Mouse (Mus musculus) thymus, postnatal 4 days (tissue): ENCODE measurements around the gene Haghl.

Experiments used
- DNase-seq: peaks from one replicate; pipeline ENCODE4 v3.0.0; 2021

Gene Haghl

DNA sequence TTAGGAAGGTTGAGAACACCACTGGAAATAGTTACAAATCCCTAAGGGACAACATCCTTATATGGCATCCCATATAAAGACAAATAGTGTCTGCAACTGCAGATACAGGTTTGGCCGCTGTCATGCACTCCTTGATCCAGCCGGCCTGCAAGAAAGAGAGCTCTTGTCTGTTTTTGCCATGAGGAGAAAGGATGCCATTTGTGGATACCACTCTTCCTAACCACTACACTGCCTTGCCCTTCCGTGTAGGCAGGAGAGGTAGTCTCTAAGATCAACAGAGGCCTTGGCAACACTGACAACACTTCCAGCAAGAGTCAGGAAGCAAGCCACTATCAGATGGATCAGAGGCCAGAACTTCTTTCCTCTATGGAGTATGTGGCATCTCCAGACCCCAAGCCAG lies 807 bp upstream of the Haghl start, which contains the start of gene Ccdc78:
TSS of gene Ccdc78 (plus strand) at position 301 of the 400 bp plus-strand sequence.
- DNase-seq, result no peak

DNA sequence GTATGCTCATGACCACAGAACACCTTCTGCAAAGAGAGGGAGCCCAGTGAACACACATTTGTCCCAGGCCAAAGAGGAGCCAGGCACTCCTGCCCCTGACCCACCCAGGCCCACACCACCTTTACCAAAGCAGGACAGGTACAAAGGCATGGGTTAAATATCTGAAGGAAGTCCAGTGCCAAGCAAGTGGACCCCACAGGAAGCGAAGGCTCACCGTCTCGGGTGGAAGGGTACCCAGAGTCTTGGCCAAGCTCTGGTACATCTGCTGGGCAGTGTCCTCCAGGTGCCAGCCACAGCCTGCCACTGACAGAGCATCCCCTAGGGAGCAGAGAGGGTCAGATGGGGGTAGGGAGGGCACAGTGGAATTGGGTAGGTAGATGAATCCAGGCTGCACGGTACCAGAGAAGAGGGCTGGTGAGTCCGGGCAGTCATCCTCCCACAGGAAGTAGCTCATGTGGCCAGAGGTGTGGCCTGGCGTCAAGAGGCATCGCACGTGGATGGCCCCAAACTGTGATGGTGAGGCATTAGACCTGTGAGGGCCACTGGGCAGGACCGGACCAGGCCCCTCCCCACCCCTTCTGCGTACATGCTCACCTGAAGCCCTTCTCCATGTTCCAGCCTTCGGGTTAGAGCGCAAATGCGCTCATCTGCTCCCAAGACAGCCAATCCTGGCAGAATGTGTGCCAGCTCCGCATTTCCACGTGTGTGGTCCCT lies 1.5 kb downstream of the Haghl start:
- DNase-seq, result no peak

DNA sequence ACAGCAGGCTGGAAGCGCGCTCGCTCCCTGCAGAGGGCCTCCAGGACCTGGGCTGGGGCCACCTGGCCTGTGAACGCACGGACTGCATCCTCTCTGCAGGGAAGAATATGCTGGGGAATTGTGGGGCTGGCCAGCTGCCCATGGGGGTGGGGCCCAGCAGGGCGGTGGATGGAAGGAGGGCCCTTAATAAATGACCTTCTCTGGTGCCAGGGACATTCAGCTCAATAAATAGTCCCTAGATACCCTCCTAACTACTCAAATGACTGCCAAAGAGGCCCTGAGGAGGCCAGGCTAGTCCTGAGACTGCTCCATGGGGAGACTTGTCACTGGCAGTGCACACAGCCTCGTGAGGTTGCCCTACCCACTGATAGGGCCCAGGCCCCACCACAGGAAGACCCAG lies 2.4 kb downstream of the Haghl start:
- no peak for DNase-seq

DNA sequence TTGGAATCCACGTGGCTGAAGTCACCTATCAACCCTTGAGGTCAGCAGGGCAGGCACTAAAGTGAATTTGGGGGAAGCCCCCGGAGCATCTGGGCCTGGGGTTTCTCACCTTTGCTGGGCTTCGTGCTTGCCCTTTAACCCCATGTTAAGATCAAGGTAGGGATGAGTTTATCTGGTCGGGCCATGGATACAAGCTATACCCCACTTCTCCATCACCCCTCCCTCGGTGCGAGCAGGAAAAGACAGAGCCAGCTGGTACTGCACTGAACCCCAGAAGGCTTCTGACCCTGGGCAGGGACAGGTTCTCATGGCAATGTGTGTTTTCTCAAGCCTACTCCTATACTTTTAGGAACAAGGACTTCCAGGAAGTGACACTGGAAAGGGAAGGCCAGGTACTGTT lies 4.1 kb downstream of the Haghl start:
- no peak for DNase-seq

GRCm38 (mm10) chr17:25777948-25778347 lies 7.5 kb downstream of the Haghl start:
- no peak for DNase-seq

GRCm38 (mm10) chr17:25775318-25776062 lies 10.0 kb downstream of the Haghl start:
- no peak for DNase-seq

- DNase-seq, result peak; percentile 99
These were observed 11.8 kb downstream of the Haghl start, which contains the start of gene Narfl for GRCm38 (mm10) chr17:25773549-25774120. Gene Narfl, plus strand, starts transcription at chr17:25773776.

DNA sequence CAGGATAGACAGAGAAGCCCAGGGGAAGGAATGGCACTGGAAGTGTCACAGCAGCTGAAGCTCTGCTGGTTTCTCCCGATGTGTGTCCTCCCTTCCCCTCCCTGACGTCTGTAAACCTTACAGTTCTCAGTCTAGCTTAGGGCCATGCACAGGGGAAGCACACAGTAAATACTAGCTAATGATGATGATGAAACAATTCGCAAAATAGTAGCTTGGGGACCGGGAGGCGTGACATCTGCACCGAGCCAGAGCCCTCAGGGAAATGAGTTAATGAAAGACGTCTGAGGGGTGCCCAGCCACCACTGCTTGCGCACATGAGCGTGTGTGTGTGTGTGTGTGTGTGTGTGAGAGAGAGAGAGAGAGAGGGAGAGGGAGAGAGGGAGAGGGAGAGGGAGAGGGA lies 16.1 kb downstream of the Haghl start:
- DNase-seq, result no peak

DNA sequence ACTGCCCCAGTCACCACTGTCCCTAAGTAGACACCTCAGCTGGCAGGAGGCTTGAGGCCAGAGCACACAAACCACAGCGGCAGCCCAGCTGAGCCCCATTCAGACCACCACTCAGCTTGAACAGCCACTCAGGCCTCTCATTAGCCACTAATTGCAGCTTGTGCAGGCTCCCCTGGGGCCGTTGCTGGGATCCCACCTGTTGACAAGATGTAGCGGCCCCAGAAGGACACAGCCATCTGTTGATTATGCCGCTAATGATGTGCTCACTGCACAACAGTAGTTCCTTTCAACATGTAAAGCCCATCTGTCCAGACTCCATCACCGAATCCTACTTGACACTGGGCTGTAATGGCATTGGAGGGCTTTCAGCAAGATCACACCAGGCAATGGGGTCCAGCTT lies 19.6 kb downstream of the Haghl start:
- DNase-seq, result no peak

DNA sequence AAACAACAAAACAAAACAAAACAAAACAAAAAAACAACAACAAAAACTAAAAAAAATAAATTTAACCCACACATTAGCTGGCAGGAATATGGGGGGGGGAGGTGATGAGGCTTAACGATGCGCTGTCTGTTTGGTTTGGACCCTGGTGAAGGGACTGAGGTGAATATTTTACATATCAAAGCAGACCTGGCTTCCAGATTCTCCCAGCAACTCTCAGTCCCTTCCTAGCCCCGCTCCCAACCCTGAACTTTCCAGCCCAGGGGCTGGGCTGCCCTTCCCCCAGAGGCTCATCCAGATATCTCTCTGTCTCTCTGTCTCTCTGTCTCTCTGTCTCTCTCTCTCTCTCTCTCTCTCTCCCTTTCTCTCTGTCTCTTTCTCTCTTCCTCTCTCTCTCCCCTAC lies 22.9 kb downstream of the Haghl start:
- DNase-seq, result no peak

- DNase-seq, result no peak
These were observed 23.9 kb downstream of the Haghl start for GRCm38 (mm10) chr17:25761561-25761970.

GRCm38 (mm10) chr17:25760148-25760547 lies 25.3 kb downstream of the Haghl start:
- no peak for DNase-seq

GRCm38 (mm10) chr17:25757691-25758090 lies 27.8 kb downstream of the Haghl start:
- no peak for DNase-seq

- DNase-seq, result no peak
These were observed 28.9 kb downstream of the Haghl start for GRCm38 (mm10) chr17:25756378-25757242.

GRCm38 (mm10) chr17:25755627-25756377 lies 29.7 kb downstream of the Haghl start:
- DNase-seq, result no peak

GRCm38 (mm10) chr17:25755086-25755485 lies 30.4 kb downstream of the Haghl start:
- DNase-seq, result no peak

DNA sequence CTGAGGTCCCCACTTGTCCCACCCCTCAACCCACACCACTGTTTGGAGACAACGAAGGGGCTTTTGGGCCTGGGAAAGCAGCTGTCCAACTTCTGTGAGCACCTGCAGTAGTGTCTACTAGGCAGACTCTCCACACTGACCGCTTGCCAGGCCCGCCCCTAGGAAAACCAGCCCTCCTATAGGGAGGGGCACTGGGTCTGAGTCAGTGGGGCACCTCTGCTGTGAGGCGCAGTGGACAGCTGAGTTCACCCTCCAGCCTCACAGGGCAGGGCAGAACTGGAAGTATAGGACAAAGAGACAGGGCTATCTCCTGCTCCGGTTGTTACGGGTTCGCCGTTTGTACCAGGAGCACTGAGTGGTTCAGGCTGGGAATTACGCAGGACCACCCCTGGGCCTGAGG lies 31.2 kb downstream of the Haghl start, which contains the start of gene Msln:
TSS of gene Msln (minus strand) at position 138 of the 400 bp plus-strand sequence.
- no peak for DNase-seq

- no peak for DNase-seq
These were observed 34.0 kb downstream of the Haghl start for GRCm38 (mm10) chr17:25751446-25751845.

DNA sequence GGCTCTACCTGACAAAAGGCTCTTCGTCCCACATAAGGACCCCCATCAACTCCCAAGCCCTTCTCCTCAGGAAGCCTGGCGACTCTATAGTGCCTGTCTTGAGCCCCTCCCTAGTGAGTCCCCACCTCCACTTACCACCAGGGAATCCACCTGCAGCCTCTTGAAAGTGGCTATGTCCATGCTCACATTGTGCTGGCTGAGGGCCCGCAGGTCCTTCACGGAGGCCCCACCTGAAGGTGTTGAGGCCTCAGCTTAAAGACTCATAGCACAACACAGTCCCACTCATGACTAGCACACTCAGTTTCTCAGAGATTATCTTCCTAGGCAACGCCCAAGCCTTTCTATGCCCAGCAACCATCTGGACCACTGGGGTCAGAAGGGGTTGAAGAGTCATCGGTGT lies 36.2 kb downstream of the Haghl start:
- no peak for DNase-seq

GRCm38 (mm10) chr17:25748238-25748637 lies 37.2 kb downstream of the Haghl start:
- DNase-seq, result no peak

GRCm38 (mm10) chr17:25744311-25744710 lies 41.2 kb downstream of the Haghl start:
- DNase-seq, result no peak

DNA sequence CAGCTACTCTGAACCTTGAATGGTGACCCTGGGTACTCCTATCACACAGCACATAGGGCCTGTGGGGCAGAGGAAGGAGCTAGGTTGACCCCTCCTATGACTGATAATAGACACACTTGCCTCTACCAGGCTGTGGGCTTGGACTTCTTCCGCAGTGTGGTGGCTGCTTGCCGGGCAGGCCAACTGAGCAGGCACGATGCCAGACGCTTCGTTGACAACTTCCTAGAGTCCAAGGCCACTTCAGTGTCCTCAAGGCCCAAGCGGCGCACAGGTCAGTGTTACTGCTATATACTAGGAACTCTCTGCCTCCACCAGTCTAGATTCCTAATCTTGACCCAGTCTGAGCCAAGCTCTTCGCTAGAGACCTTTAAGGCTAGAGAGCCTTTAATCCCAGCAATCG lies 41.6 kb downstream of the Haghl start:
- no peak for DNase-seq
